Mouse (Mus musculus) hindbrain, embryonic 14.5 days (tissue): Measurements from ENCODE around the gene 4933415F23Rik. TPM values are rescaled to one million over a fixed set of nuclear protein-coding genes. Genes with fewer than 3 reads are reported as not detected.

Experiments used
- ATAC-seq: fragments of 200-750 bp; cut with Nextera tagmentation; 2 replicates; pipeline ENCODE4 v1.8.0; 2017; ENCODE audit warnings: moderate number of reproducible peaks, mild to moderate bottlenecking, moderate TSS enrichment, moderate library complexity; ENCODE audit not compliant: low FRiP score
- DNase-seq: peaks from one replicate; pipeline ENCODE4 v3.0.0-alpha.2; 2015; ENCODE audit warnings: low spot score
- H3K27ac ChIP-seq: fragments of 300-500 bp; sonication (generic); 2 replicates; pipeline ENCODE4 v1.5.1; 2014; ENCODE audit warnings: mild to moderate bottlenecking, moderate library complexity
- H3K27me3 ChIP-seq: fragments of 300-500 bp; sonication (generic); 2 replicates; pipeline ENCODE4 v1.6.1; 2014; ENCODE audit warnings: mild to moderate bottlenecking, low read length, mixed read lengths; ENCODE audit not compliant: control insufficient read depth, insufficient read depth
- H3K36me3 ChIP-seq: fragments of 300-500 bp; sonication (generic); replicated peaks from 2 replicates; pipeline ENCODE4 v1.6.1; 2014; ENCODE audit not compliant: control insufficient read depth, insufficient read depth
- H3K4me1 ChIP-seq: fragments of 300-500 bp; sonication (generic); replicated peaks from 2 replicates; pipeline ENCODE4 v1.6.1; 2014; ENCODE audit warnings: antibody characterized with exemption, low read length, mixed read lengths; ENCODE audit not compliant: control insufficient read depth, insufficient read depth
- H3K4me2 ChIP-seq: fragments of 300-500 bp; sonication (generic); replicated peaks from 2 replicates; pipeline ENCODE4 v1.6.1; 2014; ENCODE audit warnings: mild to moderate bottlenecking, moderate library complexity
- H3K4me3 ChIP-seq: fragments of 300-500 bp; sonication (generic); replicated peaks from 2 replicates; pipeline ENCODE4 v1.5.1; 2014; ENCODE audit warnings: mild to moderate bottlenecking, low read length
- H3K9ac ChIP-seq: fragments of 300-500 bp; sonication (generic); 2 replicates; pipeline ENCODE4 v1.6.1; 2014
- H3K9me3 ChIP-seq: fragments of 300-500 bp; sonication (generic); 2 replicates; pipeline ENCODE4 v1.6.1; 2016; ENCODE audit warnings: low read length; ENCODE audit not compliant: control insufficient read depth
- WGBS: fragments of 180-500 bp; shearing (Covaris S2); extraction: QIAGEN DNeasy Blood & Tissue Kit; methylation state at CpG from one replicate; pipeline ENCODE4 v1.1.7; 2014; 5-methylcytosine and 5-hydroxymethylcytosine counted together
- polyA plus RNA-seq: library from polyadenylated mRNA; unstranded; fragments of >200 nt; fragmentation: Nextera tagmentation; extraction: Ambion mirVana; gene quantifications from 2 replicates; pipeline ENCODE4 v1.2.1, GENCODE M21; 2014

The 4933415F23Rik gene
- polyA plus RNA-seq, 1 experiment from 2014 or later, result not detected

- DNase-seq, result no peak
- Histone ChIP-seq H3K4me1 (no peaks in the 10 kb centered on the region), H3K9me3 (no peaks in the 10 kb centered on the region), H3K27me3 (no peaks in the 10 kb centered on the region), H3K9ac (no peak overlapping the region), H3K4me3 (no peak overlapping the region), H3K36me3 (no peaks in the 10 kb centered on the region), H3K4me2 (no peak overlapping the region), H3K27ac (no peak overlapping the region)
- WGBS, result 89% methylated on average over 4 of the region's 4 CpGs
- no peak for ATAC-seq
These were observed 828 bp upstream of the 4933415F23Rik start for GRCm38 (mm10) chr1:23102881-23103280.

GRCm38 (mm10) chr1:23099791-23100190 is 2.3 kb downstream of the 4933415F23Rik start:
- DNase-seq (no peak), ATAC-seq (no peak)
- Histone ChIP-seq H3K4me3 (no peak overlapping the region), H3K9ac (no peak overlapping the region), H3K4me1 (no peaks in the 10 kb centered on the region), H3K4me2 (no peak overlapping the region), H3K27me3 (no peaks in the 10 kb centered on the region), H3K27ac (no peak overlapping the region), H3K9me3 (no peaks in the 10 kb centered on the region), H3K36me3 (no peaks in the 10 kb centered on the region)
- WGBS, result 81% methylated on average over 1 of the region's 1 CpGs

DNA sequence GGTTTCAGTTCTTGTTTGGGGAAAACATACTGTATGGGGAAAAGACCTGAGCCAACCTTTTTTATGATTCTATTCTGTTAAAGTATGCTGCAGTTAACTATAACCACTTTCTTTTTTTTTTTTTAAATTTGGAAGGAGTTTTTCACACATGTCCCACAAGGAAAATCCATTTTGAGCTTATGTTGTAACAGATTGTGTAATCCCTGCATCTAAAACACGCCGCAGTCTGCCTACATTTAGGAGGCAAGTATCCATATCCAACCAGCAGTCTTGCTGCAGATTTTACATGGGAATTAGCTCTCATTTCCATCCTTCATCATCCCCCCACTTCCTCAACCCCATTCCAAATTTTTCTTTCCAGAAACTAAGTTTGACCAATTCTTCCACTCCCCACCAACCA is 3.6 kb downstream of the 4933415F23Rik start:
- Histone ChIP-seq H3K4me1 (no peaks in the 10 kb centered on the region), H3K27me3 (no peaks in the 10 kb centered on the region), H3K9ac (no peak overlapping the region), H3K27ac (no peak overlapping the region), H3K9me3 (no peaks in the 10 kb centered on the region), H3K4me3 (no peak overlapping the region), H3K4me2 (no peak overlapping the region), H3K36me3 (no peaks in the 10 kb centered on the region)
- no peak for ATAC-seq
- DNase-seq, result no peak
- WGBS, result 97% methylated on average over 2 of the region's 2 CpGs

DNA sequence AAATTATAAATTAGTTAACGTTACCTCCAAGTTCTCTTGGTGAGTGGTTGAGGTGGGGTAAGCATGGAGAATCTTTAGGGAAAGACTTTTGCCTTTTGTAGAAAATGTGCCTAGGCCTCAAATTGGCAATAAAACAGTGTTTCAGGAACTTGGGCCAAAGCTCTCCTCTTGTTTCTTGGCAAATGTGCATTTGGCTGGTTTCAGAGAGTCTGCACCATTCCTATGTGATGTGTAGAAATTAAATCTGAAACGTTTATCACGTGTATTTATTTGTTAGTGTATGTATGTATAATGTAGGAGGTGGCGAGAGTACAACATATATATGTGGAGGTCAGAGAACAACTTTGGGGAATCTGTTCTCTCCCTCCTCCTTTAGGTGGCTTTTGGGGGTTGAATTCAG is 4.1 kb downstream of the 4933415F23Rik start:
- no peak for ATAC-seq

DNA sequence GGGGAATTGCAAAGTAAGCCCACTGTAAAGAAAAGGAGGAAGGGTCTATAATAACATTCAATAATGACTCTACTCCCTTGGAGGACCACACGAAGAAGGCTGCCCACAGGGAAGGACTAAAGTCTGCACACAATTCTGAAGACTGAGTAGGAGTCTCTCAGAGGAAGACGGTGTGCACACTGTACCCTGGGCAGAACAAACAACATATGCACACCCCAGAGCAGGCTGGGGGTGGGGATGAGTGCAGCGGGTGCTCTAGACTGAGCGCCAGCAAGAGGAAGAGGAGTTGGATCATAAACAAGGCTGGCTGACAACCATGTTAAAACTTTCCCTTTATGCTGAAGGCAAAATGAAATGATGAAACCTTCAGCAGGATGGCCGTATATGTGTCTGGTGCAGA is 34.3 kb downstream of the 4933415F23Rik start:
- Histone ChIP-seq H3K9ac (no peak overlapping the region), H3K27me3 (no peaks in the 10 kb centered on the region), H3K4me1 (no peaks in the 10 kb centered on the region), H3K27ac (no peak overlapping the region), H3K4me3 (no peak overlapping the region), H3K36me3 (no peaks in the 10 kb centered on the region), H3K9me3 (no peaks in the 10 kb centered on the region), H3K4me2 (no peak overlapping the region)
- 85% methylated on average over 5 of the region's 5 CpGs for WGBS
- DNase-seq (no peak), ATAC-seq (no peak)

More for the DNA sequence above, 4.1 kb downstream of the 4933415F23Rik start:
- H3K27me3 ChIP-seq, result no peaks in the 10 kb centered on the region
- H3K36me3 ChIP-seq, result no peaks in the 10 kb centered on the region
- H3K4me2 ChIP-seq, result no peak overlapping the region
- no peak overlapping the region for H3K9ac ChIP-seq
- H3K4me3 ChIP-seq, result no peak overlapping the region
- 83% methylated on average over 4 of the region's 4 CpGs for WGBS
- DNase-seq, result no peak
- H3K9me3 ChIP-seq, result no peaks in the 10 kb centered on the region
- H3K4me1 ChIP-seq, result no peaks in the 10 kb centered on the region
- no peak overlapping the region for H3K27ac ChIP-seq

DNA sequence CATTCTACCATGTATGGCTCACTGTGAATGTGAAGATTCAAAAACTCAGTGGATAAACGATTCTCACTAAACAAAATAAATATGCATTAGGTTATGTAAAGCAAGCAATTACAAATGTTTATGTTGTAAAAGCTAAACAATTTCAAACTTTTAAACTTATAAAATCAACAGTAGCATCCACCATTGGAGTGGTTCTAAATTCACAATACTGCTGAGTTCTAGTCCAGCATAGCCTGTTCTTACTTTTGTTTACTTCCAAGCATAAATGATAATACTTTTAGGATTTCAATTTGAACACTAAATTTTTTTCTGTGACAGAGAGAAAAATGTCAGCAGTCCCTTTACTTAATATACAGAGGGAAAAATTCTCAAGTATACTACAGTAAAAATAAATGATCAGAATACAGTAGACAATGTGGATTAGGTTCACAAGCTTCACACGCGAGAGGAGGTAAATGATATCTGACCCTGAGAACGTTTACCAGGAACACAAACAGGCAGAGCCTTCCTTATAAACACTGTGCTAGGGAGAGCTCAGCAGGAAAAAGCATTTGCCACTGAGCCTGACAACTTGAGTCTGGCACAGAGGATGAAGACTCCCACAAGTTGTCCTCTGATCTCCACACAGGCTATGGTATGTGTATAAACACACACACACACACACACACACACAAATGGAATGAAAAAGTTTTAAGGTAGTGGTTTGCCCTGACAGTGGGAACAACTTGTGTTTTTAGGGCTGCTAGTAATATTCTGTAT is 37.2 kb downstream of the 4933415F23Rik start:
- Histone ChIP-seq H3K36me3 (no peaks in the 10 kb centered on the region), H3K4me1 (no peaks in the 10 kb centered on the region), H3K27ac (no peak overlapping the region), H3K27me3 (no peaks in the 10 kb centered on the region), H3K4me2 (no peak overlapping the region), H3K9me3 (no peaks in the 10 kb centered on the region), H3K4me3 (no peak overlapping the region), H3K9ac (no peak overlapping the region)
- no peak for ATAC-seq
- no peak for DNase-seq
- WGBS, result 76% methylated on average over 4 of the region's 4 CpGs

DNA sequence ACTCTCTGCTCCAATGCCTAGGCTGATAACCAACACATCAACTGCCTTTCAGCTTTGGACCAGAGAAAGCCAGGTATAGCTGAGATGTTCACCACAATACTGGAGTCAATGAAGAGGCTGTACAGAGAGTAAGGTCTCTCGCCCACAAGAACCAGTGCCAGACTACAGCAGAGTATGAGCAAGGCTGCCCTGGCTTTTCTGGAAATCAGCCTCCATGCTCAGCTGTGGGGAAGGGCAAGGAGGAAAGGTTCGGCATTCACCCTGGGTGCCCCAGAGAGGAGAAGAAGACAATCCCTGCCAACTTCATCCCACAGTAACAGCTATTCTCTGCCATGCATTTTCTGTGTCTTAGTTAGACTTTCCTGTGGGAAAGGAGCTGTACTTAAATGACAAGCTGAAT is 38.1 kb downstream of the 4933415F23Rik start:
- 80% methylated on average over 2 of the region's 2 CpGs for WGBS

GRCm38 (mm10) chr1:23061614-23062373 is 40.3 kb downstream of the 4933415F23Rik start:
- H3K9ac ChIP-seq, result no peak overlapping the region
- ATAC-seq (peak; percentile 96), DNase-seq (peak; percentile 87)
- WGBS, result 27% methylated on average over 14 of the region's 14 CpGs
- no peaks in the 10 kb centered on the region for H3K27me3 ChIP-seq
- no peak overlapping the region for H3K4me3 ChIP-seq
- no peaks in the 10 kb centered on the region for H3K36me3 ChIP-seq
- no peak overlapping the region for H3K27ac ChIP-seq
- no peaks in the 10 kb centered on the region for H3K4me1 ChIP-seq
- no peak overlapping the region for H3K4me2 ChIP-seq
- no peaks in the 10 kb centered on the region for H3K9me3 ChIP-seq

More for the DNA sequence above, 38.1 kb downstream of the 4933415F23Rik start:
- Histone ChIP-seq H3K27ac (no peak overlapping the region), H3K36me3 (no peaks in the 10 kb centered on the region), H3K4me2 (no peak overlapping the region), H3K9ac (no peak overlapping the region), H3K4me1 (no peaks in the 10 kb centered on the region), H3K4me3 (no peak overlapping the region), H3K9me3 (no peaks in the 10 kb centered on the region), H3K27me3 (no peaks in the 10 kb centered on the region)
- DNase-seq, result no peak
- ATAC-seq, result no peak

DNA sequence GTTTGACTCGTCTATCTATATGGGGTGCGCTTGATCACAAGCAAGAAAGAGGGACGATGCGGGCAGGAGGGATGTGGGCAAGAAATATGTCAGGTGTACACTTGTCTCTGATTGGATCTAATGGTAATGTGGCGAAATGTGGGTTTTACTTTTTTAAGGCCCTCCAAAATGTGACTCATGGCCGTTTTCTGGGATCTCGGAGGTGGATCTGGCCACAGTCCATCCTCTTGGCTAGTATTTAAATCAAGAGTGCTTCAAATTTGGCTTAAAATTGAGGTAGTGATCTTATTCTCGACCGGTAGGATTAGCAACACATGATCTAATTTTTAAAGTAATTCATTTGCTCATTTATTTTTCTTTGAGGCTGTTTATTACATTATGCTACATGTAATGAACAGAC is 42.0 kb downstream of the 4933415F23Rik start:
- Histone ChIP-seq H3K4me3 (no peak overlapping the region), H3K4me1 (no peaks in the 10 kb centered on the region), H3K4me2 (no peak overlapping the region), H3K27me3 (no peaks in the 10 kb centered on the region), H3K36me3 (no peaks in the 10 kb centered on the region), H3K9ac (no peak overlapping the region), H3K27ac (no peak overlapping the region), H3K9me3 (no peaks in the 10 kb centered on the region)
- ATAC-seq (no peak), DNase-seq (no peak)
- WGBS, result 91% methylated on average over 9 of the region's 9 CpGs
